Mouse (Mus musculus) intestine, embryonic 16.5 days (tissue): ENCODE data around the gene Nfkbil1. TPM values are rescaled to one million over a fixed set of nuclear protein-coding genes. Genes with fewer than 3 reads are reported as not detected.

Experiments used
- ATAC-seq: fragments of 200-750 bp; cut with Nextera tagmentation; 2 replicates; pipeline ENCODE4 v1.8.0; 2017; ENCODE audit warnings: moderate TSS enrichment, moderate library complexity
- H3K27ac ChIP-seq: fragments of 300-500 bp; sonication (generic); 2 replicates; pipeline ENCODE4 v1.5.1; 2014; ENCODE audit warnings: mild to moderate bottlenecking, low read length
- H3K27me3 ChIP-seq: fragments of 300-500 bp; sonication (generic); replicated peaks from 2 replicates; pipeline ENCODE4 v1.6.1; 2014; ENCODE audit warnings: low read length, control low read depth, mixed read lengths; ENCODE audit not compliant: control insufficient read depth, insufficient read depth
- H3K36me3 ChIP-seq: fragments of 300-500 bp; sonication (generic); 2 replicates; pipeline ENCODE4 v1.6.1; 2014; ENCODE audit warnings: low read length, control low read depth; ENCODE audit not compliant: control insufficient read depth, insufficient read depth
- H3K4me1 ChIP-seq: fragments of 300-500 bp; sonication (generic); 2 replicates; pipeline ENCODE4 v1.6.1; 2014; ENCODE audit warnings: low read length, control low read depth, mixed read lengths; ENCODE audit not compliant: control insufficient read depth, insufficient read depth
- H3K4me2 ChIP-seq: fragments of 300-500 bp; sonication (generic); 2 replicates; pipeline ENCODE4 v1.6.1; 2014; ENCODE audit warnings: low read depth, low read length, control low read depth
- H3K4me3 ChIP-seq: fragments of 300-500 bp; sonication (generic); 2 replicates; pipeline ENCODE4 v1.5.1; 2014; ENCODE audit warnings: mild to moderate bottlenecking, low read length
- H3K9ac ChIP-seq: fragments of 300-500 bp; sonication (generic); 2 replicates; pipeline ENCODE4 v1.6.1; 2014; ENCODE audit warnings: low read depth, low read length
- H3K9me3 ChIP-seq: fragments of 300-500 bp; sonication (generic); 2 replicates; pipeline ENCODE4 v1.6.1; 2016; ENCODE audit warnings: low read length, control low read depth; ENCODE audit not compliant: control insufficient read depth
- WGBS: fragments of 180-500 bp; shearing (Covaris S2); extraction: QIAGEN DNeasy Blood & Tissue Kit; methylation state at CpG from one replicate; pipeline ENCODE4 v1.1.7; 2014; 5-methylcytosine and 5-hydroxymethylcytosine counted together
- microRNA-seq: library from miRNA; unstranded; fragments of <30 nt; microRNA quantifications from one replicate; pipeline ENCODE4, GENCODE M21; 2016
- polyA plus RNA-seq: library from polyadenylated mRNA; unstranded; fragments of >200 nt; fragmentation: Nextera tagmentation; extraction: Ambion mirVana; gene quantifications from 2 replicates; pipeline ENCODE4 v1.2.1, GENCODE M21; 2015

The Nfkbil1 gene
- polyA plus RNA-seq, 1 experiment from 2014 or later = 8.9 TPM

- no peak within 1 kb of the TSS for H3K4me2 ChIP-seq
- no peaks in the 10 kb centered on the region for H3K36me3 ChIP-seq
- no peak within 1 kb of the TSS for H3K27ac ChIP-seq
- no peak within 1 kb of the TSS for H3K4me3 ChIP-seq
- 46% methylated on average over 2 of the region's 2 CpGs for WGBS
- H3K9ac ChIP-seq = no peak within 1 kb of the TSS
- H3K9me3 ChIP-seq = no peaks in the 10 kb centered on the region
- H3K27me3 ChIP-seq = no peaks in the 10 kb centered on the region
- ATAC-seq = no peak
- H3K4me1 ChIP-seq = 0 out of 2 replicates have a peak, but pooled peaks cover 2% of the 10 kb centered on the region
Observed at GRCm38 (mm10) chr17:35175968-35176367, 59.6 kb downstream of the Nfkbil1 start, which contains the start of gene Aif1. Aif1 (minus strand) TSS chr17:35176068.

- no peak for ATAC-seq
- Histone ChIP-seq H3K27ac (no peak overlapping the region), H3K4me3 (no peak overlapping the region), H3K4me2 (no peak overlapping the region), H3K9ac (no peak overlapping the region), H3K9me3 (no peaks in the 10 kb centered on the region), H3K36me3 (no peaks in the 10 kb centered on the region), H3K27me3 (no peaks in the 10 kb centered on the region), H3K4me1 (0 out of 2 replicates have a peak, but pooled peaks cover 2% of the 10 kb centered on the region)
- WGBS = 80% methylated on average over 6 of the region's 6 CpGs
Observed at GRCm38 (mm10) chr17:35175382-35175781, 60.2 kb downstream of the Nfkbil1 start.

DNA sequence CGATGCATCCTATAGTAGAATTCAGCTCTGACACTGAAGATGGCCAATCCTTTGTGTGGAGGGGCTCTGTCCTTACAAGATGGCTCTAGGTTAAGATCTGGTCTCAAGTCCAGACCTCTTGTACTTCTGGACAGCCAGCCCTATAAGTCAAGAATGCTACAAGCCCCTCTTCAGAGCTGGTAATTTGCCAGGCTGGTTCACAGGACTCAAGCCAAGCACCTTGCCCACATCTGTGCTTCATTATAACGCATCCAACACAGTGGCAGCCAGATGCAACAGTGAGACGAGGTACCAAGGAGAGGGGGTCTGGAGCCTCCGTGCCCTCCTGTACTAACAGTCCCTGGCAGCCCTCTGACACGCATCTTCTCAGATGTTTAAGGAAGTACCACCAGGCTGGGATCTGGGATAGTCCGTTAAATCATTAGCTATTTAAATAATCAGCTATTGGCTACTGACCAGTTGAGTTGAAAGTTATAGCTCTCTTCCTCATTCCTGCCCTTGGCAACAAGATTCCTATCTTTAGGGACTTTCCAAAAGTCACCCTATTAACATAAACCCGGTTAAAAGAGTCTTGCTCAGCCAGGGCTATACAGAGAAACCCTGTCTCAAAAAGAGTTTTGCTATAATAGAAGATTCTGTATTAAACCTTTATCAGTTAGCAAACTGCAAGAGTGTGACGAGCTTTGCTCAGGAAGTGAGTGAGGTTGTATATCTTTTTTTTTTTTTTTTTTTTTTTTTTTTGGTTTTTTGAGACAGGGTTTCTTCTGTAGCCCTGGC lies 61.2 kb downstream of the Nfkbil1 start:
- WGBS = 57% methylated on average over 8 of the region's 8 CpGs
- H3K4me3 ChIP-seq = no peak overlapping the region
- no peak overlapping the region for H3K27ac ChIP-seq
- H3K9ac ChIP-seq = no peak overlapping the region
- ATAC-seq = no peak
- H3K9me3 ChIP-seq = no peaks in the 10 kb centered on the region
- 0 out of 2 replicates have a peak, but pooled peaks cover 2% of the 10 kb centered on the region for H3K4me1 ChIP-seq
- no peak overlapping the region for H3K4me2 ChIP-seq
- H3K27me3 ChIP-seq = no peaks in the 10 kb centered on the region
- no peaks in the 10 kb centered on the region for H3K36me3 ChIP-seq

DNA sequence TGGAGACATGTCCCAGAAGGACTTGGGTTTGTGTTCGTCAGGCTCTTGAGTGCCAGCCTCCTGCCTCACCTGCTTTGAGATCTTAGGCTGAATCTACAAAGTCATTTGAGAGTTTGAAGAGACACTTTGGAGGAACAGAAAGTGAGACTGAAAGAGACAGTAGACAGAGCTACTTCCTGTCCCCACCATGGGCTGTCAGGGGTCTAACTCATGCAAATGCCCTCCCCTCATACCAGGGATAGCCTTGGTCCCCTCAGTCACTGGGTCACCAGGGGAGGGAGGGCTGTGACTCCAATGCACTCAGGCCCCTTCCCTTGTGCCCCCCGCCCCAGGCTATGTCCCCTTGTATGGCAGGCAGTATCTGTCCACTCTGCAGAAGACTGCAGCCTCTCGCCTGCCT lies 62.3 kb downstream of the Nfkbil1 start:
- Histone ChIP-seq H3K27ac (0 out of 2 replicates have a peak overlapping the region, but pooled peaks have one; percentile 33), H3K4me3 (no peak overlapping the region), H3K27me3 (no peaks in the 10 kb centered on the region), H3K9ac (0 out of 2 replicates have a peak overlapping the region, but pooled peaks have one; percentile 19), H3K9me3 (no peaks in the 10 kb centered on the region), H3K4me1 (0 out of 2 replicates have a peak, but pooled peaks cover 2% of the 10 kb centered on the region), H3K4me2 (no peak overlapping the region), H3K36me3 (no peaks in the 10 kb centered on the region)
- no peak for ATAC-seq
- WGBS = 69% methylated on average over 3 of the region's 3 CpGs

DNA sequence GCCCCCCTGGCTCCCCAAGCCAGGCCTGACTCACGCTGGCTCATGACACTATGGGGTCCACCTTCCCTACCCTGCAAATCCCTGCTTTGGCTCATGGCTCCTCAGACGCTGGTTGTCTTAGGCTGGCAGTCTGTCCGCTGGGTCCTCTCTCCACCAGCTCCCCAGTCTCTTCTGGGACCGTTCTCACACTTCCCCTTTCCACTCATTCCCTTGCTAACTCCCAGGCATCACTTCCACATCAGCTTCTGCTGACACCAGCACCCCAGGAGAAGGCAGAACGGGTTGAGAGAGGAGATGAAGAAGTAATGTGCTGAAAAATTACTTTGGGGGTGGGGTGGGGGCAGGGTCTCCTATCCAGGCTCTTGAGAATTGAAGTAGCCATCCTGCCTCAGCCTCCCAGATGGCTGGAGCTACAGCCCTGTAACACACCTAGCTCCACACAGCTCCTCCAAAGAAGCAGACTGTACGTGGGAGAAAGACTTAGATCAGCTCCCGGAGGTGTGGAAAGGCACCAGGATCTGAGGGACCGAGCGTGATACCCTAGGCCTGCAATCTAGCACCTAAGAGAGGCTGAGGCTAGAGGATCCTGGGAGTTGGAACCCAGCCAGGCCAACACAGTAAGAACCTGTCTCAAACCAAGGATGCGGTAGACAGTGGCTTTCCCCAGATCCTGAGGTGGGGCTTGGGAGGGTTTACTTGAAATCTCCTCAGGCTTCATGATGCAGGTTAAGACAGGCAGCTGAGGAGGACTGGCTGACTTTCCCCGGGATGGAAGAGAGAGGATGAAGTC lies 63.0 kb downstream of the Nfkbil1 start:
- Histone ChIP-seq H3K27me3 (no peaks in the 10 kb centered on the region), H3K4me2 (no peak overlapping the region), H3K36me3 (no peaks in the 10 kb centered on the region), H3K4me3 (no peak overlapping the region), H3K9me3 (no peaks in the 10 kb centered on the region), H3K4me1 (0 out of 2 replicates have a peak, but pooled peaks cover 2% of the 10 kb centered on the region), H3K9ac (no peak overlapping the region), H3K27ac (peak overlapping the region; percentile 33; the same call in 1 of the 2 replicates)
- ATAC-seq = no peak
- 71% methylated on average over 11 of the region's 11 CpGs for WGBS

Small RNAs within 50 kb of the gene (microRNA-seq; reads per million reads assigned to microRNA genes)
- not detected for gene Mir6973a
- gene Mir6974 = not detected
- 2.3 reads per million, percentile 2 among the genes with 10 or more reads in this experiment for gene Mir6975
- gene Mir8094 = 0.68 reads per million

Other genes starting within 250 kb of the Nfkbil1 start
- gene Vars, start 234.8 kb downstream of the Nfkbil1 start, polyA plus RNA-seq = 112 and 119 TPM in 2 replicates
- gene Vwa7, start 219.2 kb downstream of the Nfkbil1 start, polyA plus RNA-seq = 0.18 and 0.27 TPM in 2 replicates
- gene Sapcd1, start 207.8 kb downstream of the Nfkbil1 start, polyA plus RNA-seq = 11.3 TPM in 2 replicates
- gene Msh5, start 189.0 kb downstream of the Nfkbil1 start, polyA plus RNA-seq = 3.6 and 4.4 TPM in 2 replicates
- 405 and 416 TPM in 2 replicates for gene Clic1, start 185.8 kb downstream of the Nfkbil1 start, polyA plus RNA-seq
- gene Ddah2, start 176.8 kb downstream of the Nfkbil1 start, polyA plus RNA-seq = 146 and 170 TPM in 2 replicates
- 0.24 TPM in 1 of 2 replicates, not detected in the other for gene Ly6g6c, start 170.4 kb downstream of the Nfkbil1 start, polyA plus RNA-seq
- gene Mpig6b, start 169.6 kb downstream of the Nfkbil1 start, polyA plus RNA-seq = 0.37 and 0.40 TPM in 2 replicates
- 3.4 and 3.8 TPM in 2 replicates for gene Ly6g6e, start 158.9 kb downstream of the Nfkbil1 start, polyA plus RNA-seq
- gene Ly6g6d, start 157.7 kb downstream of the Nfkbil1 start, polyA plus RNA-seq = 4.3 and 5.6 TPM in 2 replicates
- gene Ly6g6f, start 150.2 kb downstream of the Nfkbil1 start, polyA plus RNA-seq = 0.16 and 0.23 TPM in 2 replicates
- gene Abhd16a, start 146.5 kb downstream of the Nfkbil1 start, polyA plus RNA-seq = 107 and 108 TPM in 2 replicates
- gene Ly6g5c, start 127.5 kb downstream of the Nfkbil1 start, polyA plus RNA-seq = not detected in 2 replicates
- gene Ly6g5b, start 120.4 kb downstream of the Nfkbil1 start, polyA plus RNA-seq = 0.56 and 0.66 TPM in 2 replicates
- 16.8 and 21.3 TPM in 2 replicates for gene Gpank1, start 114.3 kb downstream of the Nfkbil1 start, polyA plus RNA-seq
- gene Csnk2b, start 113.7 kb downstream of the Nfkbil1 start, polyA plus RNA-seq = 246 and 254 TPM in 2 replicates
- gene D17H6S53E, start 109.4 kb downstream of the Nfkbil1 start, polyA plus RNA-seq = 15.4 and 18.3 TPM in 2 replicates
- gene Apom, start 103.7 kb downstream of the Nfkbil1 start, polyA plus RNA-seq = 9.4 and 20.2 TPM in 2 replicates
- gene Bag6, start 100.6 kb downstream of the Nfkbil1 start, polyA plus RNA-seq = 37.5 and 41.3 TPM in 2 replicates
- gene Prrc2a, start 70.9 kb downstream of the Nfkbil1 start, polyA plus RNA-seq = 103 TPM in 2 replicates
- 17.4 and 19.4 TPM in 2 replicates for gene Aif1, start 59.7 kb downstream of the Nfkbil1 start, polyA plus RNA-seq
- 16.9 and 17.1 TPM in 2 replicates for gene Lst1, start 47.4 kb downstream of the Nfkbil1 start, polyA plus RNA-seq
- 4.4 and 4.7 TPM in 2 replicates for gene Ltb, start 41.4 kb downstream of the Nfkbil1 start, polyA plus RNA-seq
- gene Tnf, start 33.8 kb downstream of the Nfkbil1 start, polyA plus RNA-seq = 0.18 and 0.23 TPM in 2 replicates
- 0.99 and 1.2 TPM in 2 replicates for gene Lta, start 30.4 kb downstream of the Nfkbil1 start, polyA plus RNA-seq
- gene Gm16181, start 15.0 kb downstream of the Nfkbil1 start, polyA plus RNA-seq = 0.29 and 0.46 TPM in 2 replicates
- gene Atp6v1g2, start 2.1 kb downstream of the Nfkbil1 start, polyA plus RNA-seq = 4.7 and 4.8 TPM in 2 replicates
- 325 and 376 TPM in 2 replicates for gene Ddx39b, start 6.0 kb upstream of the Nfkbil1 start, polyA plus RNA-seq
- 238 and 255 TPM in 2 replicates for gene H2-D1, start 26.9 kb upstream of the Nfkbil1 start, polyA plus RNA-seq
- gene H2-Q1, start 84.6 kb upstream of the Nfkbil1 start, polyA plus RNA-seq = 8.8 and 12.8 TPM in 2 replicates
- 136 and 184 TPM in 2 replicates for gene H2-Q2, start 106.5 kb upstream of the Nfkbil1 start, polyA plus RNA-seq
- gene H2-Q4, start 143.8 kb upstream of the Nfkbil1 start, polyA plus RNA-seq = 4.8 and 5.1 TPM in 2 replicates
- gene H2-Q6, start 189.1 kb upstream of the Nfkbil1 start, polyA plus RNA-seq = 2.0 and 2.2 TPM in 2 replicates
- gene H2-Q7, start 203.4 kb upstream of the Nfkbil1 start, polyA plus RNA-seq = 5.9 and 7.3 TPM in 2 replicates
- gene H2-Q10, start 234.3 kb upstream of the Nfkbil1 start, polyA plus RNA-seq = 80.2 and 93.1 TPM in 2 replicates